Mouse (Mus musculus): ENCODE measurements around the gene Mcoln1.

DNA sequence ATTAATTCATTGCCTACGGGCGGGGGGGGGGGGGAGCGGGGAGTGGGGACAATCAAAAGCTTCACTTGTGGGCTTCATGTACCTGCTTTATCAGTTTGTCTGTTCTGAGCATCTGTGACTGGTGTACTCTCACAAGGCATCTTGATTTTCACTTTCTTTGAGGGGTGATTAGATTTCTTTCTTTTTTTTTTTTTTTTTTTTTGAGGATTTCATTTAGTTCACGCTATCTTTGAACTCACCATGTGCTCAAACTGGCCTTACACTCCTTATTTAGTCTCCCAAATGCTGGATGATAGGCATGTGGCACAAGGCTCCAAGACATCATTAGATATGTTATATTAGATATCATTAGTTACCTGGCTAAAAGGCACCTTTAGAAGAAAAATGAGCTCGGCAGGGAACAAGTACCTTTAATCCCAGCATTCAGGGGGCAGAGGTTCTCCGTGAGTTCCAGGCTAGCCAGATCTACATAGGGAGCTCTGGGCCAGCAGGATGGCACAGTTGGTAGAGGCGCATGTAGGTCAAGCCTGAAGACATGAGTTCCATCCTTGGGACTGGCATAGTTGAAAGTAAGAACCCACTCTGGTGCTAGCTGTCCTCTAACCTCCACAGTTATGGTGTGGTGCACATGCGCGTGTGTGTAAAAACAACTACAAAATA, 32.2 kb upstream of the Mcoln1 start:
- TF ChIP-seq ZNF384 (IDR thresholded peaks at IDR 0.05; ENCODE audit: low read depth, low read length) (no peak), HCFC1 (IDR thresholded peaks at IDR 0.05; ENCODE audit: borderline replicate concordance, insufficient read depth, low read length) (no peak), ZC3H11A (IDR thresholded peaks at IDR 0.05; ENCODE audit: borderline replicate concordance, low read depth, low read length) (no peak), CHD2 (IDR thresholded peaks at IDR 0.05; ENCODE audit: low read depth, low read length) (no peak)
